Mouse (Mus musculus) heart, embryonic 16.5 days (tissue): Measurements from ENCODE around the gene Cfi. TPM values are rescaled to one million over a fixed set of nuclear protein-coding genes. Genes with fewer than 3 reads are reported as not detected.

ENCODE experiments used
- ATAC-seq: fragments of 200-750 bp; cut with Nextera tagmentation; replicated peaks from 2 replicates; pipeline ENCODE4 v1.8.0; 2017; ENCODE audit warnings: moderate number of reproducible peaks; ENCODE audit not compliant: insufficient read depth, low FRiP score; ENCODE audit errors: extremely low read depth
- H3K27ac ChIP-seq: fragments of 300-500 bp; sonication (generic); 2 replicates; pipeline ENCODE4 v1.5.1; 2014; ENCODE audit warnings: mild to moderate bottlenecking, low read length, control low read depth, moderate library complexity
- H3K27me3 ChIP-seq: fragments of 300-500 bp; sonication (generic); 2 replicates; pipeline ENCODE4 v1.6.1; 2014; ENCODE audit warnings: low read length, mixed read lengths; ENCODE audit not compliant: control insufficient read depth, insufficient read depth
- H3K36me3 ChIP-seq: fragments of 300-500 bp; sonication (generic); 2 replicates; pipeline ENCODE4 v1.6.1; 2014; ENCODE audit not compliant: control insufficient read depth, insufficient read depth
- H3K4me1 ChIP-seq: fragments of 300-500 bp; sonication (generic); 2 replicates; pipeline ENCODE4 v1.6.1; 2014; ENCODE audit warnings: low read length, mixed read lengths; ENCODE audit not compliant: control insufficient read depth, insufficient read depth
- H3K4me2 ChIP-seq: fragments of 300-500 bp; sonication (generic); 2 replicates; pipeline ENCODE4 v1.6.1; 2014; ENCODE audit warnings: low read depth, mild to moderate bottlenecking, control low read depth, low read length
- H3K4me3 ChIP-seq: fragments of 300-500 bp; sonication (generic); 2 replicates; pipeline ENCODE4 v1.5.1; 2014; ENCODE audit warnings: mild to moderate bottlenecking, control low read depth, low read length
- H3K9ac ChIP-seq: fragments of 300-500 bp; sonication (generic); 2 replicates; pipeline ENCODE4 v1.6.1; 2014; ENCODE audit warnings: low read length, control low read depth
- H3K9me3 ChIP-seq: fragments of 300-500 bp; sonication (generic); replicated peaks from 2 replicates; pipeline ENCODE4 v1.6.1; 2016; ENCODE audit warnings: low read length; ENCODE audit not compliant: control insufficient read depth
- WGBS: fragments of 180-500 bp; shearing (Covaris S2); extraction: QIAGEN DNeasy Blood & Tissue Kit; methylation state at CpG from one replicate; pipeline ENCODE4 v1.1.7; 2014; 5-methylcytosine and 5-hydroxymethylcytosine counted together
- polyA plus RNA-seq: library from polyadenylated mRNA; unstranded; fragments of >200 nt; fragmentation: Nextera tagmentation; extraction: Ambion mirVana; gene quantifications from 2 replicates; pipeline ENCODE4 v1.2.1, GENCODE M21; 2015

Cfi gene
- polyA plus RNA-seq, result 2.3 and 2.5 TPM in 2 replicates

DNA sequence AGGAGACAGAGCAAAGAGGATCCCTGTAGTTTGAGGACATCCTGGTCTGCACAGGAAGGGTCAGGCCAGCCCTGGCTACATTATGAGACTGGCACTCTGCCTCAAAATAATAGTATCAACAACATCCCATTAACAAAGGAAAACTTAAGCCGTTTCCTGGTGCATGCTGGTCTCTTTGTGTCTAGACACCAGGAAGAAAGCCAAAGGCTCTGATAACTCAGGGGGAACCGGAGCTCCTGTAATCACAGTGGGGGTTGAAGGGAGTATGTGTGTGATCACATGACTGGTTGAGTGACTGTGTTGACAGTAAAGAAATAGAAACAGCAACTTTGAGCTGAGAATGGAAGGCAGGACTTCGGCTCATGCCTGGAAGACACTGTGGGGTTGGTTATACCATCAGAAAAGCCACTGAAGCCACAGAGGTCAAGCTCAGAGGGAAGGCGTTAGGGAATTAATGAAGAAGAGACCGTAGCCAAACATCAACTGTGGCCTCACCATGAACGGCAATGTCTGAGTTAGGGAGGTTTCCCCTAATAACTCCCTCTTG lies at the start of gene Cfi:
TSS of gene Cfi (plus strand) at position 497 of the 547 bp plus-strand sequence.
- no peak for ATAC-seq

DNA sequence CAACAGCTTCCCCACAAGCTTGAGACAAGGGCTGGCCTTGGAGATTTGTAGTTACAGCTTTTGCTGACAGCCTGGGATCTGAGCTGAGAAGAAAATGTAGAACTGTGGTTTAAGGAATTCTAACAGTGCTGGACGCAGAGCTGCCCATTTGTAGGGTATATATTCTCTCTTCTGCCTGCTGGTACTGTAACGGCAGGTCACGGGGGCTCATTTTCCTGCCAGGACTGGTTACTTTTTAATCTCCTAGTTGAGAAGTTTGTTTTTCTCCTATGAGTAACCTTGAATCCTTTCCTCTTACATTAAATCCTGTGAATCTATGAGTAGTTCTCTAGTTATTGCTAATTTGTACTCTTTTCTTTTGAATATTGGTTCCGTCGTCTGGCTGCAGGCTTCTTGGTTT lies 41.9 kb upstream of the Cfi start:
- Histone ChIP-seq H3K9me3 (no peaks in the 10 kb centered on the region), H3K9ac (no peak overlapping the region)

More for the DNA sequence above, at the start of gene Cfi:
- WGBS, result 34% methylated on average over 6 of the region's 6 CpGs
- H3K4me2 ChIP-seq, result peak within 1 kb of the TSS; percentile 54
- no peak within 1 kb of the TSS for H3K9ac ChIP-seq
- H3K36me3 ChIP-seq, result no peaks in the 10 kb centered on the region
- no peaks in the 10 kb centered on the region for H3K27me3 ChIP-seq
- H3K4me1 ChIP-seq, result peaks cover 10% of the 10 kb centered on the region; the same call in 1 of the 2 replicates
- peak within 1 kb of the TSS; percentile 67 for H3K27ac ChIP-seq
- H3K4me3 ChIP-seq, result peak within 1 kb of the TSS; percentile 14
- no peaks in the 10 kb centered on the region for H3K9me3 ChIP-seq

DNA sequence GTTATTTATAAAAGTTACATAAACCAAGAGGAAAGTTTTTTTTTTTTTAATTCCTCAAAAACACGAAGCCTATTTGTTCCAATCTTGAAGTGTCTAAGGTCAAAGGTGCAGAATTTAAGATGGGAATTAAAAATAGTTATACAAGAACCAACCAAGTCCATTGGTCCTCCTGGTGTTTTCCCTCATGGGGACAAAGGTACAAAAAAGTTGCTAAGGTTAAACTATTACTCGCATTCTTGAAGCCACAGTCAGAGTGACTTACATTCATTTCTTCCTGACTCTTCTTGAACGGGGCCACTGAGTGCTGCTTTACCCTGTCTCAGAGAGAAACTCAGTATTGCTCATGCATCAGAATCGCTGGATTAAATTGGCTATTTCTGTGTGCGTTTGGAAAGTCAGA lies 38.3 kb upstream of the Cfi start:
- H3K4me2 ChIP-seq, result no peak overlapping the region
- H3K4me3 ChIP-seq, result no peak overlapping the region
- no peak overlapping the region for H3K27ac ChIP-seq
- H3K9me3 ChIP-seq, result no peaks in the 10 kb centered on the region
- ATAC-seq, result no peak
- no peaks in the 10 kb centered on the region for H3K27me3 ChIP-seq
- H3K36me3 ChIP-seq, result no peaks in the 10 kb centered on the region
- WGBS, result 72% methylated on average over 5 of the region's 5 CpGs
- H3K4me1 ChIP-seq, result no peaks in the 10 kb centered on the region
- H3K9ac ChIP-seq, result no peak overlapping the region

More for the DNA sequence above, 41.9 kb upstream of the Cfi start:
- H3K27ac ChIP-seq, result no peak overlapping the region
- H3K4me2 ChIP-seq, result no peak overlapping the region
- no peak overlapping the region for H3K4me3 ChIP-seq
- no peak for ATAC-seq
- no peaks in the 10 kb centered on the region for H3K4me1 ChIP-seq
- no peaks in the 10 kb centered on the region for H3K36me3 ChIP-seq
- H3K27me3 ChIP-seq, result no peaks in the 10 kb centered on the region
- WGBS, result 81% methylated on average over 5 of the region's 5 CpGs

DNA sequence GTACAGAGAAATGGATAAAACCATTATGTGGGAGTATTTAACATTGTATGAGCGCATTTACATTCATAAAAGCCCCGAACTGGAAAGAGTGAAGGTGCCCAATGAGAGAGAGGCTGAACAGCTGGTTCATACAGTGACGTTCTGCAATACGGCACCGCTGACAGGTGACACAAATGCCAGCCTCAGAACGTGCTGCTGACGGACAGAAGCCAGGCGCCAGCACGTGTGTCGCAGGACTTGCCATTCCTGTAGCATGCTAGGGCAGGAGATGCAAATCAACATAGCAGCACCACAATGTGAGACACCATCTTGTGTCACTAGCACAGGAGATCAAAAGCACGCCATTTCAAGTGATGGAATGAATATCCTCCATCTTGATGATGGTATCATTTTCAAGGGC lies 37.1 kb upstream of the Cfi start:
- 41% methylated on average over 11 of the region's 11 CpGs for WGBS
- Histone ChIP-seq H3K4me1 (no peaks in the 10 kb centered on the region), H3K27ac (no peak overlapping the region), H3K27me3 (no peaks in the 10 kb centered on the region), H3K9ac (no peak overlapping the region), H3K4me2 (no peak overlapping the region), H3K36me3 (no peaks in the 10 kb centered on the region), H3K9me3 (no peaks in the 10 kb centered on the region), H3K4me3 (no peak overlapping the region)
- no peak for ATAC-seq

DNA sequence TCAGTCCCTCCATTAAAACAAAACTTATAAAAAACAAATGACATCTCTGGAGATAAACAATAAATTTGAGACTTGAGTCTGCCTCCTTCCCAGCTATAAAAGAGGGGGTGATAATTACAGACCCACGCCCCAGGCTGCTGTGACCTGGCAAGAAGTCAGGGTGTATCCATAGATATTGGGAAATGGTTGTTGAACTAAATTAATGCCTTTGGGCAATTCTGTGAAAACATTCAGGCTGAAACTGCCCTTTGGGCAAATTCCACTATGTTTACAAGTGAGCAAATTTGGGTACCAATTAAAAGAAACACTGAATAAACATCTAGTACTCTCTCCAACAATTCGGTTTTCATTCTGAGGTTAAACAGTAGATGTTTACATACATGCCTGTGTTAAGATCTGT lies 36.7 kb upstream of the Cfi start:
- Histone ChIP-seq H3K4me2 (no peak overlapping the region), H3K36me3 (no peaks in the 10 kb centered on the region), H3K27me3 (no peaks in the 10 kb centered on the region), H3K4me1 (no peaks in the 10 kb centered on the region), H3K4me3 (no peak overlapping the region), H3K27ac (no peak overlapping the region), H3K9ac (no peak overlapping the region), H3K9me3 (no peaks in the 10 kb centered on the region)
- WGBS, result 85% methylated on average over 2 of the region's 2 CpGs
- no peak for ATAC-seq

DNA sequence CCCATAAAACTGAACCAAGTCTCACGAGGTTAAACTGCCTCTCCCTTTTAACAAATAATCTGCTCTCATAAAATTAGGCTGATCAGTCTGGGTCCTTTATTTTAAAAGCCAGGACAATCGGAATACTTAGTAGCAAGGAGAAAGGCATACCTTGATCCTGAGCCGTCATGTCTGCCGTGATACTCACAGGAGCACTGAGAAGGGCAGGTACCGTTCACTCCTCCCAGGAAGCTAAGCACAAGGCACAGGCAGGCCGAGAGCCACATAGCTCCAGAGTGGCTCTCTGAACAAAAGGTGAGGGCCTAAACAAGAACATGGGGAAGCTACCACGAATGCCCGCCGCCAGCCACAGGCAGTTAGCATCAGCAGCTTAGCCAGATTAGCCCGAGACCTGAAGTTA lies 31.9 kb upstream of the Cfi start, which contains the start of gene Lrit3:
TSS of gene Lrit3 (minus strand) at position 266 of the 400 bp plus-strand sequence.
- Histone ChIP-seq H3K4me3 (no peak within 1 kb of the TSS), H3K4me1 (no peaks in the 10 kb centered on the region), H3K36me3 (no peaks in the 10 kb centered on the region), H3K27ac (no peak within 1 kb of the TSS), H3K4me2 (peak within 1 kb of the TSS; percentile 13; the same call in 1 of the 2 replicates), H3K9ac (no peak within 1 kb of the TSS), H3K9me3 (no peaks in the 10 kb centered on the region), H3K27me3 (no peaks in the 10 kb centered on the region)
- 68% methylated on average over 10 of the region's 10 CpGs for WGBS
- no peak for ATAC-seq

DNA sequence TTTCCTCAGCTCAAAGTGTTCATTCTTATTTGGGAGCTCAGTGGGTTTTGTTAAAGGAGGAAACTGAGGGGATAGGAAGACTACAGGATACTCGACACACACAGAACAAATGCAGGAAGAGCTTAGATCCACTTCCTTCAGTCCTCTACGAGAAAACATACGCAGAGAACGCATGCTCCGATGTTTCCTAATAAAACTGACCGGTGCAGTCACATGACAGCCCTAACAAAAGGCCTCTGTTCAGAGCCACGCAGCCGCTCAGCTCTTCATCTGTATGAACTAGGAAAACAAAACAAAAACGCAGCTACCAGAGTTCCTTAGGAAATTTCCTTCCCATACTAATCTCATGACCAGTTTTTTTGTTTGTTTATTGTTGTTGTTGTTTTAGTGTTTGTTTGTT lies 14.8 kb upstream of the Cfi start:
- H3K4me2 ChIP-seq, result no peak overlapping the region

DNA sequence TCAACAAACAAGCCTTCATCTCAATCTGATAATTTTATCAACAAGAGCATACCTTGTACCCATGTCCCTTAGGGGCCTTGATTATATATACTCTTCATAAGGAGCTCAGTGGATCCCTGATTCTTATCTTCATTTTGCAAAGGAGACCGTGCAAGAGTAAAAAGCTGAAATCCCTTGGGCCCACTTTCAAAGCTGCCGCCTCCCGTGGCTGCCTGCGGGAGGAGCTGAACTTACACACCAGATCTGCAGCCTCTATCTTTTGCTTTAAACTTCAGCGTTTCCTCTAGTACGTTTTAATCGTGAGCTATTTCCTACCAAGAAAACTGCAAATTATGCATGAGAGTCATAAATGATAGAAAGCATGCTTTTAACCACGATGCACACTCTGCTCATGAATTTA lies 13.9 kb upstream of the Cfi start:
- Histone ChIP-seq H3K4me1 (no peaks in the 10 kb centered on the region), H3K4me2 (no peak overlapping the region), H3K27me3 (no peaks in the 10 kb centered on the region), H3K36me3 (peaks cover 20% of the 10 kb centered on the region), H3K9ac (no peak overlapping the region), H3K9me3 (no peaks in the 10 kb centered on the region), H3K27ac (no peak overlapping the region), H3K4me3 (no peak overlapping the region)
- no peak for ATAC-seq
- WGBS, result 73% methylated on average over 8 of the region's 8 CpGs

More for the DNA sequence above, 14.8 kb upstream of the Cfi start:
- H3K36me3 ChIP-seq, result peaks cover 15% of the 10 kb centered on the region
- ATAC-seq, result no peak
- H3K27me3 ChIP-seq, result no peaks in the 10 kb centered on the region
- no peak overlapping the region for H3K4me3 ChIP-seq
- 61% methylated on average over 9 of the region's 9 CpGs for WGBS
- no peaks in the 10 kb centered on the region for H3K9me3 ChIP-seq
- no peaks in the 10 kb centered on the region for H3K4me1 ChIP-seq
- H3K9ac ChIP-seq, result no peak overlapping the region
- no peak overlapping the region for H3K27ac ChIP-seq

DNA sequence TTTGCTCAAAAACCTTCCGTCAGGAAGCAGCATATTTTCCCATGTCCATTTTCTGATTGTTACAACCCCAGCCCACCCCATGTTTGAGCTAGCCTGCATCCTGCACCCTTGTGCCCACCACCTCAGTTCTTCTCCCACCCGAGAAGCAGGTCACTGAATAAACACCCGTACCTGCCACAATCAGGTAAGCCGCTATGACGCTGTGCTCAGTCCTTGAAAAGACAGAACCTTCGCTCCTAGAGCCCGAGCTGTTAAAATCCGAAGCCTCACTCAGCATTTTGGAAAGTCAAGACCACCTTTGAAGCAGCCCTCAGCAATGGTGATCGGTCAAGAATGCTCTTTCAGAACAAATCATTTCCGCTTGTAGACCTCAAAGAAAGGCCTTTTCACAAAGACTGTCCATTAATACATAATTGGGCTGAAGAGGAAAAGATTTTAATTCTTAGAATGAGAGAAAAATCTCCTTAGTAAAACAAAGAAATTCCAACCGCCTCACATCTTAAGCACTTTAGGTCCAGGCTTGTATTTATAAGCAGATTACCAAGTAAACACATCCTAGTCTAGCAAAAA lies 13.4 kb upstream of the Cfi start, which contains the start of gene Rrh:
TSS of gene Rrh (minus strand) at position 382 of the 570 bp plus-strand sequence.
- H3K27ac ChIP-seq, result no peak within 1 kb of the TSS
- ATAC-seq, result no peak
- 89% methylated on average over 11 of the region's 11 CpGs for WGBS

More for the DNA sequence above, 13.4 kb upstream of the Cfi start, which contains the start of gene Rrh:
- peaks cover 22% of the 10 kb centered on the region for H3K36me3 ChIP-seq
- no peaks in the 10 kb centered on the region for H3K9me3 ChIP-seq
- no peak within 1 kb of the TSS for H3K9ac ChIP-seq
- no peak within 1 kb of the TSS for H3K4me3 ChIP-seq
- H3K4me2 ChIP-seq, result no peak within 1 kb of the TSS
- no peaks in the 10 kb centered on the region for H3K27me3 ChIP-seq
- no peaks in the 10 kb centered on the region for H3K4me1 ChIP-seq
